Mouse (Mus musculus) spleen, adult 10 weeks (tissue): ENCODE data around the gene Gabrd. TPM values are rescaled to one million over a fixed set of nuclear protein-coding genes. Genes with fewer than 3 reads are reported as not detected.

Experiments
- polyA plus RNA-seq: library from polyadenylated mRNA; stranded (reverse); fragments of 350-450 nt; fragmentation: Illumina TruSeq; extraction: RNeasy Lipid Tissue Mini Kit (QIAGEN cat#74804); gene quantifications from one replicate; pipeline ENCODE4 v1.2.3, GENCODE M21; 2015; ENCODE audit warnings: low replicate concordance; ENCODE audit not compliant: insufficient read depth

The Gabrd gene
- 0.12 TPM for polyA plus RNA-seq

DNA sequence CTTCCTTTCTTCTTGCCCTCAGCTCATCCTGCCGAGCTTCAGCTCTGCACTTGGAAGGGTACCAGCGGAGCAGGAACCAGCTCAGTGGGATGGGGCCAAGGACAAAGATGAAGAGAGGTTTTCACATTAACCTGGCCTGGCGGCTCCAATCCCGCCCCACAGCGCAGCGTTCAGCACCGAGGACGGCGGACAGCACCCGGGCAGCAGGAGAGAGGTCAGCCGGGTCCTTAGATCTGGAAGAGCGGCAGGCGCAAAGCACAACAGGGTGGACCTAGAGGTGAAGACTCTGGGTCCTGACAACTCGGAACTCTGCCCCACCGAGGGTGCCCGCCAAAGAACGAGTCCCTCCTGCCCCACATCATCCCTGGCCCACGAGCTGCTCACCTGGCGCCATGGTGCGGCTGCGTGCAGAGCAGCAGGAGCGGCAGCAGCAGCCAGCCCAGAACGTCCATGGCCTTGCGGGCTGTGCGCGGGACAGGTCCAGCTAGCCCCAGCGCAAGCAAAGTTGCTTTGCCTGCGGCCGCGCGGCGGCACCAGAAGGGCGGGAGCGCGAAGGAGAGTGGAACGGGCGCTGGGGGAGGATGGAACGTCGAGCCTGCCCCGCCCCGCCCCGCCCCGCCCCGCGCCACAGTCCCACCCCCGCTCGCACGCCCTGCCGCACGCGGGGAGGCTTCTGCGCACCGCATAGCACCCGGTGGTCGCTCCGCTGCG, at the start of gene Gabrd:
TSS of gene Gabrd (minus strand) at position 602 of the 711 bp plus-strand sequence.

DNA sequence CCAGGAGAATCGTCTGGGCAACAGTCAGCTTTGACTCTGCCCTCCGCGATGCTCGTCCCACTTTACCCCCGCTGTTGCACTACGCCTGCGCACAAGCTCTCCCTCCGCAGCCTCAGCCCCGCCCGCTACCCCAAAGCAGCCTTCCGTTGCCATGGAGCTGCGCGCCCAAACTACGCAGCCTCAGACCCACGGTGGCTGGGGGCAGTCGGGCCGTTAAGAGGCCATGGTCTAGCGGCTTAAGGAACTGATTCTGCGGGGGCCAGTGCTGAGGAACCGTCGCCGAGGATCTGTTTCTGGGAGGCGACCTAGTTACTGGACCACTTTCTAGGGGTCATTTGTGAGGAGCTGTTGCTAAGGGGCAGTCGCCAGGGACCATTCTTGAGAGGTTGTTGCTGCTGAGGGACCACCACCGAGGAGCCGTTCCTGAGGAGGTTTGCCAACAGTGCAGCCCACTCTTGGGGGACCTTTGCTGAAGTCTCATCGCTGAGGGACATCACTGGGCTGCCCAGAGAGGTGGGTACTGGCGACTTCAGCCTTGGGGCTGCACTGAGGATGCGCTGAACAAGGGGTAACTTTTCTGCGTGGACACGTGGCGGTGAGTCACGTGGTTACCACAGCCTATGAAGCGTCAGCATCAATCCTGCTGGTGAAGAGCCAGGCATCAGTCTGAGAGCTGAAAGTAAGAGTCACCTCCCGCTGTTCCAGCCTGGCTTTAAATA, 11.3 kb upstream of the Gabrd start, which contains the start of gene Cfap74:
TSS of gene Cfap74 (plus strand) at position 133 of the 719 bp plus-strand sequence.

DNA sequence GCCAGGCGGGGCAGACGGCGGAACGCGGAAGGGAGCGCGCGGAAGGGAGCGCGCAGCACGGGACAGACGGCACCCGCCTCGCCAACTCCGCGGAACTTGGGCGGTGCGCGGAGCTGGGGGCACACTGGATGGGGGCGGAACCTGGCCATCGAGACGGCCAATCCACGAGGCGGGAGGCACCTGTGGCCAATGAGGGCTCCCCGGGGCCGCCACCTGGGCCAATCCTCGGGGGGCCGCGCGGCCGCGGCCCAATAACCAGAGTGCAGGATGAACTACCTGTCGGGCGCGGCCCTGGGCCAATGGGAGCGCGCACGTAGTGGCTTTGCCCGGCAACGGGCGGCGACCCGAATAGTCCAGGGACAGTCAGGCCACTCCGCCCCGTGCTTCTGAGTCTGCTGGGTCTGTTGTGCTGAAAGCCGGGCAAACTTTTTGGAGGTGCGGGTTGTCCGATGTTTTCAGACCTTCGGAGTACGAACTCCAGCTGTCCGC, 36.6 kb downstream of the Gabrd start, which contains the start of gene Prkcz:
TSS of gene Prkcz (minus strand) at position 59 of the 489 bp plus-strand sequence.

Other genes starting within 250 kb of the Gabrd start
- gene Ski, start 175.5 kb downstream of the Gabrd start, polyA plus RNA-seq, result 31.9 TPM
- gene Faap20, start 148.3 kb downstream of the Gabrd start, polyA plus RNA-seq, result 26.3 TPM
- 2.2 TPM for gene Prkcz, start 36.8 kb downstream of the Gabrd start, polyA plus RNA-seq
- gene Cfap74, start 11.1 kb upstream of the Gabrd start, polyA plus RNA-seq, result 1.6 TPM
- not detected for gene Tmem52, start 71.0 kb upstream of the Gabrd start, polyA plus RNA-seq
- 295 TPM for gene Gnb1, start 93.2 kb upstream of the Gabrd start, polyA plus RNA-seq
- gene Nadk, start 164.3 kb upstream of the Gabrd start, polyA plus RNA-seq, result 93.5 TPM
- gene Slc35e2, start 203.3 kb upstream of the Gabrd start, polyA plus RNA-seq, result 17.5 TPM
- 181 TPM for gene Cdk11b, start 226.7 kb upstream of the Gabrd start, polyA plus RNA-seq
- gene Gm10563, start 247.3 kb upstream of the Gabrd start, polyA plus RNA-seq, result not detected